Mouse (Mus musculus) frontal cortex, adult (tissue): ENCODE results near the gene Ube2a.
"Not testable (repeated sequence)": the region's sequence is repeated elsewhere in the genome, so short reads cannot be mapped to it uniquely, and the experiment has no call there.

Experiments used
- ATAC-seq: cut with Nextera tagmentation; 2 replicates; pipeline ENCODE4 v1.9.2; 2017; ENCODE audit warnings: mild to moderate bottlenecking, moderate library complexity, mixed read lengths; ENCODE audit not compliant: low TSS enrichment

The Ube2a gene

DNA sequence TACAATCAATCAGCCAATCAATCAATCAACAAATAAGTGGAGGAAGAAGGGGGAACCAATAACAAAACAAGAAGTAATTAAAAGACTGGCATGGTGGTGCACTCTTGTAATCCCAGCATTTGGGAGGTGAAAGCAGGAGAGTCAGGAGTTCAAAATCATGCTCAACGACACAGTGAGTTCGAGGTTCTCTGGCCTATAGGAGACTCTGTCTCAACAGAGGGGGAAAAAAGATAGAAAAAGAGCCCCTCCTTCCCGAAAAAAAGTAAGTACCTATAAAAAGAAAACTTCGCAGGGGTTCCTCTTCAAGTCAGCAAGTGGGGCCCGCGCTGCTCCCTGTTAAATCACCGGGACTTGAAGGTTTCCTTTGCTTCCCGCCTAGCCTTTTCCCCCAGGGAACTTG lies at the start of gene Ube2a, which contains the start of gene C330007P06Rik:
Ube2a (plus strand) TSS at position 136 of the 400 bp plus-strand sequence.
C330007P06Rik (minus strand) TSS at position 347 of the 400 bp plus-strand sequence.
- no peak for ATAC-seq

DNA sequence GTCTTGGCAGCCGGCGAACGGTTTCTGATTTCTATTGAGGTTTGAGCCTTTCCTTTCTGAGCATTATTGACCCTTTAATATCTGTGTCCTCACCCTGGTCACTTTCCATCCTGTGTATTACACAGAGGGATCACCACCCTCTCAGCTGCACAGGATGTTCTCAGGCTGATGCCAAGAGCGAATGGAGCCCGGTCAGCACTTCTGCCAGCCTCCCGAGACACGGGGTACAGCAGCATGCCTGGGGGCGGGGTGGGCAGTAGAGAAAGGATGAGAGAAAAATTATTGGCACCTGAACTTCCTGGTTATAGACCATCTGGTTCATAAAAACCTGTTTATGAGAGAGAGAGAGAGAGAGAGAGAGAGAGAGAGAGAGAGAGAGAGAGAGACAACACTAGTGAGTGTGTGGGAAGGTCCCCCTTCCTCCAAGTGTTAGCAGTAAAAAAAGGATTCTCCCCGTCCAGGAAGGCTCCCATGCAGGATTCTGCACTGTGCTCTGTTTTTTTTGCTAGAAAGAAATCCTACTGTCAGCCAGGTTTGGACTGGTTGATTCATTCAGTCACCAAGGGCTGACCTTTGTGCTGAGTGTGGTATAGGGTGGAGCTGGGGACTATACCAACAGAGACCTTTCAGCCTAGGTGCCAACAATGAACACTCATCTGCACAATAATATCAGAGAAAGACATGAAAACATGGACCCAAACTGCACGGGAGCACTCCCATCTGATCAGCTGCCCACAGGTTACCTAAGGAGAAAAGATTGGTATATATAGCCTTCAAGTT lies 49.6 kb upstream of the Ube2a start:
- ATAC-seq = 0 out of 2 replicates have a peak, but pooled peaks have one; percentile 52

DNA sequence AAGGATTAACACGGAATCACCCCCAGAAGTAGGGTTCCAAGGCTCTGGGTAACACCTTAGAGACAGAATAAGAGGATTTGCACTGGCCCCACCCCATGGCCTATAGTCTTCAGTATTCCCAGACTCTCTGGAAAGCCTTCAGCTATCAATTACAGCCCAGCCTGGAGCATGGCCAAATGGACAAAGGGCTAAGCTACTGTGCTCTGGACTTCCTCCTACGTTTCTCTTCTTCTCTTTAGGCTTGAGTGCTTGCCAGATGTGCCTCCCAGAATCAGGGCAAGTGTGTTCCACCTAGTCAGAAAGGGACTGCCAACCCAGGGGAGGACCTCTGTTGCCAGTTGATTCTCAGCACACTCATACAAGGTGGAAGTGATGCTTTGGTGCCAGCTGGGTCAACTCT lies 48.7 kb upstream of the Ube2a start:
- no peak for ATAC-seq

DNA sequence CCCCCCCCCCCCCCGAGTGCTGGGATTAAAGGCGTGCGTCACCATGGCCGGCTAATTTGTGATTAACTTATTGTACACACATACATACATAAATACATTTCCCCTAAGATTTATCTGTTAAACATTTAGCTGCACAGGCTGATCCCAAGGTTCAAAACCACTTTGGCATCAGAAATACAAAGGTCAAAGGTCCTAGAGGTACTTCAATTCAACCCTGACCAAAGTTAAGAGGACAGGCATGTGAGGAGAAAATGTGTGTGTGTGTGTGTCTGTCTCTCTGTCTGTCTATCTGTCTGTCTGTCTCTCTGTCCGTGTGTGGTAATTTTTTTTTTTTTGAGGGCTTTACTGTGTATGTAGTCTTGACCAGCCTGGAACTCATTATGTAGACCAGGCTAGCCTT lies 46.8 kb upstream of the Ube2a start:
- no peak for ATAC-seq

DNA sequence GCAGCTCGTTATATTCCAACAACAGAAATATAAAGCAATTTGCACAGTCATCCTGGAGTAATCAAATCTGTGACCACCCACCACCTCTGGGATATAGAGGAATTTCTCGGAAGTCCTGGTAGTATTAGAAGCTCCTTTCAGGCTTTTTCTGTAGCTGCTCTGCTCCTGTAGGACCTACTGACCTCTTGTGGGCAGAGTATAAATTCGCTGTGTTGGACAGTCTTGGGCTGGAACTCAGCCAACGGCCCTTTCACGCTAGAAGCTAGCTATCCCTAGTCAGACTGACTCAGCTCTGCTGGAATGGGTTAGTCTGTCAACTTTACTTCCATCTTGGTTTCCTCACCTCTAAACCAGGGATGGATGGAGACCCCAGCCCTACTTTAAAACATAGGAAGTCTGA lies 43.4 kb upstream of the Ube2a start:
- ATAC-seq = no peak

DNA sequence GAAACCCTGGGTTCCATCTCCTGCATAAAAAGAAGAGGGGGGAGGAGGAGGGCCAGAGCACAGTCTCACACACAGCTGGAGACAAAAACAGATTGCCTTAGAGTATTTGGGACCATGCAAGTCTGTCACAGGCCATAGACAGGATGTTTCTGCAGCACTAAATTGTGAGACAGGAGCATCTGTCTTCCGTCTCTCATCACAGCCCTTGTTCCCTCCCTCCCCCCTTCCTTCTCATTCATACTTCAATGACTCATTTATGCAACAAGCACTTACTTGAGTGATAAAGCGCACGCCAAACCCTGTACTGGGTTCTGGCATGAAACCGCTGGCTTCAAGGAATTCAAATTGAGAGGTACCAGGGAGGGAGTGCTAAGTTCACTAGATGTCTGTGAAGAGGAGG lies 42.1 kb upstream of the Ube2a start:
- peak; percentile 80 for ATAC-seq

DNA sequence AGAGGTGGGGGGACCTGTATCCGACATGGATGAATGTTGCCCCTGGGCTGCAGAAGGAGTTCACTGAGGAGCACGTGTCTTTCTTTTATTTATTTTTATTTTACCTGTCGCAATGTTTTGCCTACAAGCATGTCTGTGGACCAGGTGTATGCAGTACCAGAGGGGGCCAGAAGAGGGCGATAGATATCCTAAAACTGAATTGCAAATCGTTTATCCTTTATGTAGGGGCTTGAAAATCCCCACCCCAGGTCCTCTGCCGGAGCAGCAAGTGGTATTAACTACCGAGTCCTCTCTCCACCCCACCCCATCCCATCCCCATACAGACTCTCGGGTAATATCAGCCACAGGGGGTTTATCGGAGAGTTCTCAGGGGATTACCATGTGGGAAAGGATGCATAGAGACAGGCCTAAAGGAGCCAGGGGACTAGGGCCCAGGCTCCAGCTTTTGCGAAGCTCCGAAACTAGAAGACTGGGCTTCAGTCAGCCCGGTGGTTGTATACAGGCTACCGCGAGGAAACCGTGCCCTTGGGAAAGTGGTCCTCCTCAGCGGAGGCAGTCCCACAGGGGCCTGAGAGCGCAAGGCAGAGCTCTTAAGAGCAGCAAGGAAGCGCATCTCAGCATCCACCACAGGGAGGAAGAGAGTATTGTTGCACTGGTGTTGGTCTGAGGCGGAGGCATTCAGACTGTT lies 40.2 kb upstream of the Ube2a start:
- ATAC-seq = peak; percentile 34; the same call in 1 of the 2 replicates

DNA sequence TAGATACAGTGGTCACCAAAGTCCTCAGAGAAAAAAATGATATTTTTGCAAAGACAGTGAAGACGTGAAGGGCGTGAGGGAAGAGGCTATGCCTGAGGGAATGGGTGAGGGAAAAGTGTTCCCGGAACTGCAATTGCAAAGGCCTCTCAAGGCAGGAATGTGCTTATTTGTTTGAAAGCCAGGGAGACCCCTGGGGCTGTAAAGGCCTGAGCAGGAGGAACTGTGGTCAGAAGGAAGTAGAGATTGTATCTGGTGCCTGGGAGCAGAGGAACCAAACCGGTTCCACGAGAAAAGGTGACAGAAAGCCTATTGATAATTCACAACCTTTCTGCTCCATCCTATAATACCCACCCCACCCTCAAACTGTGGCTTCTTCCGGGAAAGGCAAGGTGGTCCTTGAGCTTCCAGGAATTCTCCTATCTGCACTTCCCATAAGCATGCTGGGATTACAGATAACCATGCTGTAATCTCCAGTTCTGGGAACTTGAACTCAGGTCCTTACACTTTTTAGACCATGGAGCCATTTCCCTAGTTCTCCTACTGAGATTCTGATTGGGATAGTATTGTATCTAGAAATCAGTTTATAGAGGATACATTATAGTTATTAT lies 36.5 kb upstream of the Ube2a start:
- no peak for ATAC-seq

DNA sequence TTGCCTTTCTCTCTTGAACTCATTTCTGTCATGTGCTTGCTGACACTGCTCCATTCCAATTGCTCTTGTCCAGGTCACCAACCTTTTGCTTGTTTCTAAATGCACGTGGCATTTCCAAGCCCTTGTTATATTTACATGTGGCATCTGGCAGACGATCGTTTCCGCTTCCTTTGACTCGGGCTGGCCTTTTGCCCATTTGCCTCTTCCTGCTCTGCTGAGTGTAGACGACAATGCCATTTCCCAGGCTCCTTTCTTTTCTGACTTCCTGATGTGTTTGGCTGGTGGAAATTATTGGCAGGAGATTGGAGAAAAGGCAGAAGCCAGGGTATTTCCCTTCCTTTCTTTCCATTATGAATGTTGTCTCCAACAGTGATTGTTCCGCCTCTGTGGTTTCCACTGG lies 34.3 kb upstream of the Ube2a start:
- no peak for ATAC-seq

DNA sequence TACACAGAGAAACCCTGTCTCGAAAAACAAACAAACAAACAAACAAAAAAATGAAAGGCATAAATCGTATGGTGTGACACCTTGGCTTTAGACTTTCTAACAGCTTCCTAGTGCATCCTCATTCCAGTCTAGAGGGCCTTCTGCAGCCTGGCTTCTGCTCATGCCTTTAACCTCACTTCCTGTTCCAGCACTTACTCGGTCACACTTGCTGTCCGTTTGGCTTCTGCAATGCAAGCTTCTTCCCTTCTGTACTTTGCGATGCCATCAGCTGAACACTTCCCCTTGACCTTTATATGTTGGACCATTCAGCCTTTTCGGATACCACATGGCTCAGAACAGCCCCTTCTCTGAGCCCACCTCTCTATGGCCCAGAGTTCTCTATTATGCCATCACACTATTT lies 32.0 kb upstream of the Ube2a start:
- ATAC-seq = no peak

DNA sequence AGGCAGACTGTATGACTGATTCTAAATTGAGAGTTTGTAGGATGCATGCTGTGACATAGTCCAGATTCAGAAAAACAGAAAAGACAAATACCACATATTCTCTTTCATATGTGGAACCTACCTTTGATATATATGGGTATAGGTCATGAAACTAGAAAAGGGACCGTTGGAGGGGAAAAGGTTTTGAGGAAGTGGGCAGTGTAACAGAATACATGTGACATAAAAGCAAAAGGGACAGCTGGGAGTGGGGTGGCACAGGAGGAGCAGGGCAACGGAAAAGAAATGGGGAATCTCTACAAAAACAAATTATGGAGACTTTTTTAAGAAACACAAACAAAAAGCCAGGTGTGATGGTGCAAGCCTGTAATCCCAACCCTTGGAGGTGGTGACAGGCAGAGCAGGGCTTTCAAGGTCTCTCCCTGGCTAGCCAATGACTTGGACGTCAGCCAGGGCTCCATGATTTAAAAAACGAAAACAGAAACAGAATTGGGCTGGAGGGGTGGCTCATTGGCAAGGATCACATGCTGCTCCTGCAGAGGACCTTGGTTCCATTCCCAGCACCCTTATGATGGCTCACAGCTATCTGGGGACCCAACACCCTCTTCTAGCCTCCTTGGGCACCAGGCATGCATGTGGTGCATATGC lies 30.2 kb upstream of the Ube2a start:
- no peak for ATAC-seq

DNA sequence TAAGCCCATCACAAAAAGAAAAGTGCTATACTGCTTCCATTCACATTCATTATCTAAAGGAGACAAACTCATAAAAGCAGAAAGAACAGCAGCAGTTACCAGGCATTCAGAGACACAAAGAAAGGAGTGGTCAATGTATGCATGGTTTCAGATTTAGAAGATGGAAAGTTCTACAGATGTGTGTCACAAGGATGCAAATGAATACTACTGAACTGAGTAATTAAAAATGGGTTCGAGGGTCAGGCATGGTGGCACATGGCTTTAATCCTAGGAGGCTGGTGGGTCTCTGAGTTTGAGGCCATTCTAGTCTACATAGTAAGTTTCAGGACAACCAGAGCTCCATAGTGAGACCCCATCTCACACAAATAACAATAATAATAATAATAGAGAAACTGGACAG lies 26.5 kb upstream of the Ube2a start:
- no peak for ATAC-seq

DNA sequence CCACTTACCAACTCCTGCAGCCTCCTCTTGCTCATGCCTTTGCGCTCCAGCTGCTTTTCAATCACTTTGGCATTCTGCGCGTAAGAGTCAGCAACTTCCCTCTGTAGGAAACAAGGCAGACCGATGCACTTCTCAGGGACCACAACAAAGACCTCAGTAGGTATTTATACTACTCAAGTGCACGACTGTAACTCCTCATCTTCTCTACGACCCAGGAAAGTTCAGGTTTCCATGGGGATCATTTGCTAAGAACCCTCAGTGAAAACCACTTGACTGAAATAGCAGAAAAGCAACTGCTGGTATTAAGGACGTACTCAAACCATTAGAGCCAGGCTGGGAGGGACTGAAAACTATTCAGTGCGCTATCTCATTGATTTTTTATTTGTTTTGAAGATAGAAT lies 21.1 kb upstream of the Ube2a start:
- ATAC-seq = no peak

DNA sequence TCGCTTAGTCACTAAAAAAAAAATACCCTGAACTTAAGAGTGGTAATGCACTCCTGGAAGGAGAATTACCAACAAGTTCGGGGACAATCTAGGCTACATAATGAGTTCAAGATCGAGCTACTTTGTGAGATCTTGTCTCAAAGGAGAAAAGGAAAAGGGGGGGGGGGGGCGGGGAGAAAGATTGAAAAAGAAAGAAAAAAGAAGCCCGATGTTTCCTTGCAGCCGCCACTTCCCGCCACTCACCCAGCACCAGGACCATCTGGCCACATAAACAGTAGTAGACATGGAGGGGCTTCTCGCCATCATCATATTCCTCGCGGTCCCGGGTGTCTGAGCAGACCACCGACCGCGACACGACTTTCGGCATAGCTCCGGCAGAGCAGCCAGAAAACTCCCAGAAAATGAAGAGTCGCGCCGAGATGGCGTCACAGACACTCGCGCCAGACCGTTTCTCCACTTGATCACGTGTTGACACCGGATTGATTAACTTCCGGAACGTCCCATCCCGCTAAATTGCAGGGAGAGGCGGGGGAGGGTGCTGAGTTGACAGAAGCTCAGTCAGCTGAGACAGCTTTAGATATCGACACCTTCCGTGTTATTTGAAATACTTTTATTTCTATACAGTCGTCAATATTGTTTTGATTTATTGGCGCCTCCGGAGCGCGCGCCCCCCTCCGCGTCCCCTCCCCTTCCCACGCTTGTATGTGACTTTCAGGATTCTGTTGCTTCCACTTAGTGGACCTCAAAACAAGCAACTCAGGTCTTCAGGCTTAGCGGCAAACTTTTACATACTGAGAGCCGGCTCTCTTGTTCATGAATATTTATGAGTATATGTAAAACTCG lies 9.7 kb upstream of the Ube2a start:
- peak; percentile 84 for ATAC-seq

DNA sequence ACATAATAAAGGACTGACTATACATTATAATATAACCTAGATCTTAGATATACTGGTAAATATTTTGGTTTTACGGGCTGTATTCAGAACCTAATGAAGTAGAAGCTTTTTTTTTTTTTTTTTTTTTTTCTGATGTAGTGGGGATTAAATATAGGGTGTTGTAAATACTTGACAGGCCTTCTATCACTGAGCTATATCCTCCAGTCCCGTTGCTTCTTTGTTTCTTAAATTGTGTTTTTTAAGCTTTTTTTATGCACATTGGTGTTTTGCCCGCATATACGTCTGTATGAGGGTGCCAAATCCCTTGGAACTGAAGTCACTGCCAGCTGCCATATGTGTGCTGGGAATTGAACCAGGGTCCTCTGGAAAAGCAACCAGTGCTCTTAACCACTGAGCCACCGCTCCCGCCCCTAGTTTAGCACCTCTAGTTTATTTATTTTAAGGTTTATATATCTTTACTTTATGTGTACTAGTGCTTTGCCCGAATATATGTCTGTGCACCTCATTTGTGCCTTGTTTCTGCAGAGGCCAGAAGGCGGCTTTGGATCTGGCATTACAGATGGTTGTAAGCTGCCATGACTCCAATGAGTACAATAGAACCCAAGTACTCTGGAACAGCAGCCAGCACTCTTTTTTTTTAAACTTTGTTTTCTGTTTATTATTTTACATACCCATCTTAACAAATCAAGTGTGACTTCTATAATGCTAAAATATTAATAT lies 8.9 kb upstream of the Ube2a start:
- ATAC-seq = no peak

DNA sequence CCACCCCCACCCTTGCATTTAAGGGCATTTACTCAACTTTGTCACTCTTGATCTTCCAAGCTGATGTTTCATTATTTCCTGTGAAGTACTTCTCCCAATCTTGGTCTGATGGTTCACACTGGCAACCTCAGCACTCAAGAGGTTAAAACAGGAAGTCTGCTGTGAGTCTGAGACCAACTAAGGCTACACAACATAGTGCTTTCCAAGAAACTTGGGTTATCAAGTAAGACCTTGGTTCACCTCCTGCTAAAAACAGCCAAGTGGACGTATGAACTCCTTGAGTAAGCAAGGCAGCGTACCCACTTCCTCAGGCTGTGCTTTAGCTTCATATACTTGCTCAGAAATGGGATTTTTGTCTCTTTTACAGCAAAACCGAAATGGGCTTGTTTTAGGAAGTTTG lies 3.3 kb upstream of the Ube2a start:
- ATAC-seq = no peak

DNA sequence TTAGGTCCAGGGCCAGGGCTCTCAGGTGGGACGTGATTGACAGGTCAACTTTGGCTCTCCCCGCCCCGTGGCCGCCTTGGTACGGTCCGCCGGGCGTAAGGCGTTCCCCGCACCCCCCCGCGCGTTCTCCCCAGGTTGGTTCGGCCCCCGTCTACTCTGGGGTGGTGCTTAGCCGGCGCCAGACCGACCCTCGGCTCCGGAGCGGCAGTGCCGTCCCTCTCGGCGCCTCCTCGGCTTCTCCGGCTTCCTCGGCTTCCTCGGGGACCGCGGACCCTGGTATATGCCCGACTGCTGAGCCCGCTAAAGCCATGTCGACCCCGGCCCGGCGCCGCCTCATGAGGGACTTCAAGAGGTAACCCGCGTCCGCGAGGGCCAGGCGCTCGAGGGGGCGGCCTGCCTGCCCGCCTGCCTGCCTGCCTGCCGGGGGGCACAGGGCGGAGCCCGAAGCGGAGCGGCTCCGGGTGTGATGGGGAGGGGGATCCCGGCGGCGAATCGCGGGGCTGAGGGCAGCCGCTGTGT lies 537 bp downstream of the Ube2a start:
- peak; percentile 97 for ATAC-seq

DNA sequence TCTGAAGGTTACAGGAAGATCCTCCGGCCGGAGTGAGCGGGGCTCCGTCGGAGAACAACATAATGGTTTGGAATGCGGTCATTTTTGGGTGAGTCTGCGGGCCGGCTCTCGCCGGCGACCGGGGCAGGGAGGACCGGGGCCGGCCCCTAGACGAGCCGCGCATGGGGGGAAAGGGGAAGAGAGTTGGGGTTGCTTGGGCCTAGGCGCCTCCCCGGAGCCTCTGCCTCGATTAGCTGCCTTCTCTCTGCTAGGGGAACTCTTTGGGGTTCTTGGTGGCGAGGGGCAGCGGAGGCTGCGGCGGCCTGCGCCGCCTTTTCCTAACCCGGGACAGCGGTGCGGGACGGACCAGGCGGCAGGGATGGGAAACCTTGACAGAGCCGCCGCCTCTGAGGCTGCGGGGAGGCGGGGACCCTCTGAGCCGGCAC lies 1.0 kb downstream of the Ube2a start:
- ATAC-seq = peak; percentile 29

DNA sequence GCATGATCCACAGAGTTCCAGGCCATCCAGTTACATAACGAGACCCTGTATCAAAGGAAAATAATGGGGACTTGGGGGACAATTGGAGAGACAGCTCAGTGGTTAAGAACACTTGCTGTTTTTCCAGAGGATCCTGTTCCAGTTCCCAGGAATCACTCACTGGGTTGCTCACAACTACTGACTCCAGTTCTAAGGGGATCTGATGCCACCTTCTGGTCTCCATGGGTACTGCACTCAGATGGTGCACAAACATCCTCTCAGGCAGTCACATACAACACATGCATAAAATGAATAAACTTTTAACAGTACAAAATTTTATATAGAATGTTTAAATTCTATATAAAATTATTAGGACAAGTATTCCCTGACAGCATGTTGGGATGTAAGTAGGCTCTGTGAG lies 11.0 kb downstream of the Ube2a start:
- ATAC-seq = no peak

DNA sequence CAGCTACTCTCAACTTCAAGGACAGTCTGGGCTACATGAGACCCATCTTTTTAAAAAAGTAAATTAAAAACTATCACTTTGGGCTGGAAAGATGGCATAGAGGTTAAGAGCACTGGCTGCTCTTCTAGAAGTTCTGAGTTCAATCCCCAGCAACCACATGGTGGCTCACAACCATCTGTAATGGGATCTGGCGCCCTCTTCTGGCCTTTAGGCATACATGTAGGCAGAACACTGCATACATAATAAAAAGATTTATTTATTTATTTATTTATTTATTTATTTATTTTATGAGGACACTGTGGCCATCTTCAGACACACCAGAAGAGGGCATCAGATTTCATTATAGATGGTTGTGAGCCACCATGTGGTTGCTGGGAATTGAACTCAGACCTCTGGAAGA lies 25.2 kb downstream of the Ube2a start:
- not testable (repeated sequence) for ATAC-seq
